Mouse (Mus musculus) adrenal gland, adult 2 months (tissue): Measurements from ENCODE around the gene Alkbh1. TPM values are rescaled to one million over a fixed set of nuclear protein-coding genes. Genes with fewer than 3 reads are reported as not detected.
A peak's percentile ranks its signal among the peaks of the same experiment; 100 is the strongest.

Source experiments
- DNase-seq: peaks from one replicate; pipeline ENCODE4 v3.0.0; 2021
- microRNA-seq, 2 experiments: library from miRNA; unstranded; fragments of <30 nt; microRNA quantifications; one replicate each; pipeline ENCODE4 v1.2.0; 2021
- polyA plus RNA-seq: library from polyadenylated mRNA; depleted of rRNA; stranded (reverse); fragments of >200 nt; gene quantifications from 2 replicates; pipeline ENCODE4 v1.2.3, GENCODE M21; 2012; rRNA removed
- total RNA-seq, 2 experiments: library from RNA; stranded (reverse); gene quantifications; 2 replicates each; pipeline ENCODE4 v1.2.3; 2021

Gene Alkbh1
- total and polyA plus RNA-seq, 3 experiments: 13.3 to 28.5 (median 15.3) TPM

DNA sequence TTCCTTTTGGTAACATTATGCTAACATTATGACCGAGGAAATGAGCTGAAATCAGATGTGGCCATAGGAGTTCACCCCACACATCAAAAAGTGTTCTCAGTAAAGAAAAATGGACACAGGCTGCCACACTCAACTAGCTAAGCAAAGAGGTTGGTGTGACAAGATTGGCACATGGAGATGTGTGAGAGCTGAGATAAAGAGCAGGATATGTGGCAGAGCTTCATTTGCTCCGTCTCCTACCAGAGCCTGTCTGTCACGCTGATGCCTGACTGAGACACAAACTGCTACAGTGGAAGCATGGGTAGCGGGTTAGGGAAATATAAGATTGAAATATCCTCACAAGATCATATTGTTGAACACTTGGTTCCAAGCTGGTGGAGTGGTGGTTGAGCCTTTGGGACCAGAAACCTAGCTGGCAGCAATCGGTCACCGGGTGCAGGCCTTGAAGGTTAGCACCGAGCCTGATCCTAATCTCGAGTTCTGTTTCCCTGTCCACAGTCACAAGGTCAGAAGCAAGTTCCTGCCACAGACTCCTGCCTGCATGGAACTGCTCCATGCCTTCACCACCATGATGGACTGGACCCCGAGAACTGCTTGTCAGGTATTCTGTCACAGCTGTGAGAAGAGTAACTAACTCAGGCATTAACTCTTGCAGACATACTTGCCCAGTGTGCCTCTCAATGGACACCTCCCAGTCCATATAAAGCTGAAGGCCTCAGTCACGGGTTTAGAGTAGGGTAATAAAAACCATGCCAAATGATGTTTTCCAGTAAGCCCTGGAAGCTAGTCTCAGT, 63.0 kb downstream of the Alkbh1 start:
- peak; percentile 58 for DNase-seq

- no peak for DNase-seq
Observed at GRCm38 (mm10) chr12:87379496-87379895, 64.3 kb downstream of the Alkbh1 start.

Small RNA genes lying within 50 kb of the gene (microRNA-seq; reads per million reads assigned to microRNA genes)
- gene Mir3068: 64.6 to 226 reads per million in 2 experiments

Other genes starting within 250 kb of the Alkbh1 start
- gene Samd15, start 244.3 kb downstream of the Alkbh1 start, total RNA-seq: 1 to 10 TPM; 1.8 to 2.9 TPM
- 0.27 TPM in 1 of 2 replicates, not detected in the other for gene Samd15, start 244.3 kb downstream of the Alkbh1 start, polyA plus RNA-seq
- 10 to 100 TPM; 25.7 to 28.6 TPM for gene Tmed8, start 243.6 kb downstream of the Alkbh1 start, total RNA-seq
- gene Tmed8, start 243.6 kb downstream of the Alkbh1 start, polyA plus RNA-seq: 4.3 and 5.6 TPM in 2 replicates
- gene Noxred1, start 205.3 kb downstream of the Alkbh1 start, total RNA-seq: 1 to 10 TPM in 1 of 2 experiments, under 1 TPM in 1; 0.76 to 1.4 TPM
- 0.22 TPM in 1 of 2 replicates, not detected in the other for gene Noxred1, start 205.3 kb downstream of the Alkbh1 start, polyA plus RNA-seq
- 10 to 100 TPM; 38.0 to 40.9 TPM for gene Vipas39, start 177.8 kb downstream of the Alkbh1 start, total RNA-seq
- 14.1 and 14.2 TPM in 2 replicates for gene Vipas39, start 177.8 kb downstream of the Alkbh1 start, polyA plus RNA-seq
- 100 to 1,000 TPM; 160 to 227 TPM for gene Ahsa1, start 177.5 kb downstream of the Alkbh1 start, total RNA-seq
- 33.4 and 41.8 TPM in 2 replicates for gene Ahsa1, start 177.5 kb downstream of the Alkbh1 start, polyA plus RNA-seq
- gene Ism2, start 144.3 kb downstream of the Alkbh1 start, total RNA-seq: not detected
- gene Ism2, start 144.3 kb downstream of the Alkbh1 start, polyA plus RNA-seq: 0.07 and 0.16 TPM in 2 replicates
- 100 to 1,000 TPM; 176 to 197 TPM for gene Sptlc2, start 55.7 kb downstream of the Alkbh1 start, total RNA-seq
- 29.7 and 61.1 TPM in 2 replicates for gene Sptlc2, start 55.7 kb downstream of the Alkbh1 start, polyA plus RNA-seq
- 100 to 1,000 TPM; 182 to 188 TPM for gene Slirp, start 121 bp downstream of the Alkbh1 start, total RNA-seq
- 5.1 TPM in 2 replicates for gene Slirp, start 121 bp downstream of the Alkbh1 start, polyA plus RNA-seq
- 10 to 100 TPM; 60.7 to 75.1 TPM for gene Snw1, start 28.3 kb upstream of the Alkbh1 start, total RNA-seq
- gene Snw1, start 28.3 kb upstream of the Alkbh1 start, polyA plus RNA-seq: 2.1 and 2.3 TPM in 2 replicates
- not detected for gene Gm5788, start 50.7 kb upstream of the Alkbh1 start, total RNA-seq
- gene Gm5788, start 50.7 kb upstream of the Alkbh1 start, polyA plus RNA-seq: not detected in 2 replicates
- not detected for gene Gm8300, start 70.3 kb upstream of the Alkbh1 start, total RNA-seq
- not detected in 2 replicates for gene Gm8300, start 70.3 kb upstream of the Alkbh1 start, polyA plus RNA-seq
- gene Oog1, start 158.7 kb upstream of the Alkbh1 start, total RNA-seq: not detected
- gene Oog1, start 158.7 kb upstream of the Alkbh1 start, polyA plus RNA-seq: not detected in 2 replicates
- gene Gm4027, start 174.9 kb upstream of the Alkbh1 start, total RNA-seq: not detected
- gene Gm4027, start 174.9 kb upstream of the Alkbh1 start, polyA plus RNA-seq: not detected in 2 replicates
- gene Gm16381, start 200.6 kb upstream of the Alkbh1 start, total RNA-seq: not detected
- gene Gm16381, start 200.6 kb upstream of the Alkbh1 start, polyA plus RNA-seq: not detected in 2 replicates